Mouse (Mus musculus): ENCODE data around the gene Arhgdib. TPM values are rescaled to one million over a fixed set of nuclear protein-coding genes. Genes with fewer than 3 reads are reported as not detected.

Arhgdib gene
- total and polyA plus RNA-seq, 2 experiments from 2014 or later, result 8.3 to 16.1 TPM

DNA sequence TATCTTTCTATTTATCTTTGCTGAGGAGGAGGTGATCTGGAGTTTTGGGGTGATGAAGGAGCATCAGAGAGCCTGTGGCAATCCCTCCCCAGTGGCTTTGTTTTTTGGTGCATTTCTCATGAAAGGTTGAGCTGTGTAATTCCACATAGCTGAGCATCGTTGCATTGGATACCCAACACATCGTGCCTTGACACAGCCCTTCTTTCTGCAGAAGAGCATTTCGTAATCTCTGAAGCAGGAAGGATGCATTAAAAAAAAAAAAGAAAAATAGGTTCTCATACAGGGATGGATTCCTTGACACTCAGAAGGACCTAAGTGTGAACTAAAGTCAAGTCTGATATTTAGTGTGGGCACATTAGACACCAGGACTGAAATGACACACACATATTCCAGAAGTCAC, 13.5 kb upstream of the Arhgdib start:
- no peak for TF ChIP-seq CTCF (IDR thresholded peaks at IDR 0.05)
- Histone ChIP-seq H3K36me3 (ENCODE audit: insufficient read depth, low read length) (no peaks in the 10 kb centered on the region), H3K4me2 (ENCODE audit: low read depth, low read length, poor library complexity, severe bottlenecking) (no peak overlapping the region), H3K27ac (ENCODE audit: low read depth, low read length) (no peak overlapping the region), H3K9ac (replicated peaks; ENCODE audit: low read length, poor library complexity, severe bottlenecking) (no peak overlapping the region), H3K4me1 (ENCODE audit: insufficient read depth, low read length) (no peaks in the 10 kb centered on the region), H3K4me3 (ENCODE audit: low read depth, low read length) (no peak overlapping the region), H3K9me3 (ENCODE audit: low read length) (no peaks in the 10 kb centered on the region), H3K27me3 (ENCODE audit: insufficient read depth, low read length) (no peaks in the 10 kb centered on the region)
- 87% methylated on average over 3 of the region's 3 CpGs for WGBS
- ATAC-seq (ENCODE audit: low FRiP score) (no peak), DNase-seq (ENCODE audit: low spot score) (no peak)

DNA sequence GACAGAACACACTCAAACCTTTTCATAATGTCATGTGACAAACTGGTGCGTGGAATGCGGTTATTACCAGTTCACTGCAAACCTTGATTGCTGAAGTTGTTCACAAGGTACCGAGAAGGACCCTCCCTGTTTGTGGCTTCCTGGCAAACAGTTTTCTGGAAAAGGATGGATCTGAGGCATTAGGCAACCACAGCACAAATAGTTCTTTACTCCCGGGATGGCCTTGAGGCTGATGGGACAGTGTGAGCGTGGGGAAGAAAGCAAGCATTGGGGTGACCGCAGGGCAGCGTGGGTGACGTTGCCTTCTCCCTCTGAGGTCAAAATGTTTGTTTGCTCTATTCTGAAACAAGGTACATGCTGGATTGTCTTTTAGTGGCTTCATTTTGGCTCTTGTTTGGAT, 13.0 kb upstream of the Arhgdib start:
- no peak overlapping the region for H3K27ac ChIP-seq (ENCODE audit: low read depth, low read length)
- no peak overlapping the region for H3K9ac ChIP-seq (replicated peaks; ENCODE audit: low read length, poor library complexity, severe bottlenecking)
- ATAC-seq (ENCODE audit: low FRiP score), result no peak
- no peaks in the 10 kb centered on the region for H3K9me3 ChIP-seq (ENCODE audit: low read length)
- no peak for TF ChIP-seq CTCF (IDR thresholded peaks at IDR 0.05)
- H3K4me3 ChIP-seq (ENCODE audit: low read depth, low read length), result no peak overlapping the region
- H3K4me2 ChIP-seq (ENCODE audit: low read depth, low read length, poor library complexity, severe bottlenecking), result no peak overlapping the region
- no peak for DNase-seq (ENCODE audit: low spot score)
- 96% methylated on average over 8 of the region's 8 CpGs for WGBS
- H3K36me3 ChIP-seq (ENCODE audit: insufficient read depth, low read length), result no peaks in the 10 kb centered on the region
- no peaks in the 10 kb centered on the region for H3K4me1 ChIP-seq (ENCODE audit: insufficient read depth, low read length)
- H3K27me3 ChIP-seq (ENCODE audit: insufficient read depth, low read length), result no peaks in the 10 kb centered on the region

DNA sequence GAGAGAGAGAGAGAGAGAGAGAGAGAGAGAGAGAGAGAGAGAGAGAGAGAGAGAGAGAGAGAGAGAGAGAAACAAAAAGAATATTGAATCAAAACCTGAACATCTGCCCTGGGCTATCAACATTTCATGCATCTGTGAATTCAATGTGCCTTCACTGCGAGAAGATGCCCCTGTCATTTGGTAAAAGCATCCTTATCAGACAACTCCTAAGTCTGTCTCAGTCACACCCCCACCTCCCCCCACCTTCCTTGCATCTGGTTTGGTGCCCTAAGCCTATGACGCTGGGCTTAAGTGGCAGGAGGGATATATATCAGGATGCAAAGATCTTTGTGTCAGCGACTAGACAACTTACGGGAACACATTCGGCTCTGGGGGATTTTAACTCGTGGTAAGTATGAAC, 12.5 kb upstream of the Arhgdib start:
- Histone ChIP-seq H3K4me3 (ENCODE audit: low read depth, low read length) (no peak overlapping the region), H3K27ac (ENCODE audit: low read depth, low read length) (no peak overlapping the region), H3K9ac (replicated peaks; ENCODE audit: low read length, poor library complexity, severe bottlenecking) (no peak overlapping the region), H3K4me1 (ENCODE audit: insufficient read depth, low read length) (no peaks in the 10 kb centered on the region), H3K4me2 (ENCODE audit: low read depth, low read length, poor library complexity, severe bottlenecking) (no peak overlapping the region), H3K36me3 (ENCODE audit: insufficient read depth, low read length) (no peaks in the 10 kb centered on the region), H3K9me3 (ENCODE audit: low read length) (no peaks in the 10 kb centered on the region), H3K27me3 (ENCODE audit: insufficient read depth, low read length) (no peaks in the 10 kb centered on the region)
- no peak for TF ChIP-seq CTCF (IDR thresholded peaks at IDR 0.05)
- 83% methylated on average over 6 of the region's 6 CpGs for WGBS
- DNase-seq (ENCODE audit: low spot score), result no peak
- no peak for ATAC-seq (ENCODE audit: low FRiP score)

DNA sequence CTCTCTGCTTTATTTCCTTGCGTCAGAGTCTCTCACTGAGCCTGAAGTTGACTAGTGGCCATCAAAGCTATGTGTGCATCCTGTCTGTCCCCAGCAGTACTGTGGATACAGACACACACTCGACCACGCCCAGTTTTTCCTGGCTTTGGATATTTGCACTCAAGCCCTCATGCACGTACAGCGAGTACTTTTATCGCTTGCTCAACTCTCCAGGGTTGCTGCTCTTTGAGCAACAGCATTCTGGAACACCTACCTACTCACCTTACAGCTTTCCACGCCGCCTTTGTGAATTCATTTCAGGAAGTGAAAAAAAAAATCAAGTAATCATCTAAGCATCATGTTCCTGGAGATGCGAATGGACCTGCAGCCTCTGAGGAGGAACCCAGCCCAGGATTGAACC, 11.2 kb upstream of the Arhgdib start:
- no peaks in the 10 kb centered on the region for H3K9me3 ChIP-seq (ENCODE audit: low read length)
- H3K9ac ChIP-seq (replicated peaks; ENCODE audit: low read length, poor library complexity, severe bottlenecking), result no peak overlapping the region
- DNase-seq (ENCODE audit: low spot score), result no peak
- WGBS, result 93% methylated on average over 9 of the region's 9 CpGs
- H3K4me1 ChIP-seq (ENCODE audit: insufficient read depth, low read length), result no peaks in the 10 kb centered on the region
- H3K4me3 ChIP-seq (ENCODE audit: low read depth, low read length), result no peak overlapping the region
- H3K4me2 ChIP-seq (ENCODE audit: low read depth, low read length, poor library complexity, severe bottlenecking), result no peak overlapping the region
- TF ChIP-seq CTCF (IDR thresholded peaks at IDR 0.05), result no peak
- no peak for ATAC-seq (ENCODE audit: low FRiP score)
- H3K27me3 ChIP-seq (ENCODE audit: insufficient read depth, low read length), result no peaks in the 10 kb centered on the region
- no peak overlapping the region for H3K27ac ChIP-seq (ENCODE audit: low read depth, low read length)
- no peaks in the 10 kb centered on the region for H3K36me3 ChIP-seq (ENCODE audit: insufficient read depth, low read length)

DNA sequence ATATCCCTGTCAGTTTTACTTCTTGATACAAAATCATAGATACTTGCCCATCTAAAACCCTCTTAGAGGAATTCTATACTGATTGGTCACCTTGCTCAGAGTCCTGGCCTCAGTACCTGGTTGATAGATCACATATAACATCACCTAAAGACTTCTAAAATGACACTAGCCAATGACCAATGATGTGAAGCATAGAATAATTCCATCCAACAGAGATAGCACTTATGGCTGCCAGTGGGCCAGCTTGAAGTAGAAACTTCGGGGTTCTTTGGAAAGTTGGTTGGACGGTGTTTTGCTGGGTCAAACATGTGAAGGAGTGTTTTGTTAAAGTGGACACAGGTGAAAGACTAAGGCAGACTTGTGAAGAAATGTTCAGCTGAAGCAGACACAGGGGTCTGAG, 8.5 kb upstream of the Arhgdib start:
- Histone ChIP-seq H3K4me1 (ENCODE audit: insufficient read depth, low read length) (no peaks in the 10 kb centered on the region), H3K27ac (ENCODE audit: low read depth, low read length) (no peak overlapping the region), H3K36me3 (ENCODE audit: insufficient read depth, low read length) (no peaks in the 10 kb centered on the region), H3K4me2 (ENCODE audit: low read depth, low read length, poor library complexity, severe bottlenecking) (no peak overlapping the region), H3K9ac (replicated peaks; ENCODE audit: low read length, poor library complexity, severe bottlenecking) (no peak overlapping the region), H3K9me3 (ENCODE audit: low read length) (no peaks in the 10 kb centered on the region), H3K27me3 (ENCODE audit: insufficient read depth, low read length) (no peaks in the 10 kb centered on the region), H3K4me3 (ENCODE audit: low read depth, low read length) (no peak overlapping the region)
- no peak for DNase-seq (ENCODE audit: low spot score)
- TF ChIP-seq CTCF (IDR thresholded peaks at IDR 0.05), result no peak
- no peak for ATAC-seq (ENCODE audit: low FRiP score)
- WGBS, result 99% methylated on average over 2 of the region's 2 CpGs

DNA sequence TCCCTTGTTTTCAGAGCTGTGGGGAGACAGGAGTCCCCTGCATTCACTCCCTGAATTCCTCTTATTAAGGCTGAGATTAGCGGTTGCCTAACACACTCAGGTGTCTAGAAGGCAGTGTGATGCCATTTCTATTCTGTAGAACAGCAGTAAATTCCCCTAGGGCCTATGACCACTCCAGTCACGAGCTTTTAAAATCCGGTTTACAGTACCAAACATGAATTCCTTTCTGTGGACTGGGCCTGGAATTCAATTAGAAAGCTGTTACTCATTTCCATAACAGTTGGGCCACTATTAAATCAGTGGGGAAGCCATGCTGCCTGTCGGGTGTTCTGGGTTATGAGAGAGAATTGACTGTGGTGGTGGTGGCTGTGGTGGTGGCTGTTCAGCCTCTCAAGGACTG, 6.0 kb upstream of the Arhgdib start:
- 31% methylated on average over 4 of the region's 4 CpGs for WGBS
- H3K9me3 ChIP-seq (ENCODE audit: low read length), result no peaks in the 10 kb centered on the region
- H3K27me3 ChIP-seq (ENCODE audit: insufficient read depth, low read length), result no peaks in the 10 kb centered on the region
- H3K9ac ChIP-seq (replicated peaks; ENCODE audit: low read length, poor library complexity, severe bottlenecking), result no peak overlapping the region
- H3K4me3 ChIP-seq (ENCODE audit: low read depth, low read length), result no peak overlapping the region
- H3K27ac ChIP-seq (ENCODE audit: low read depth, low read length), result no peak overlapping the region
- ATAC-seq (ENCODE audit: low FRiP score), result no peak
- H3K4me2 ChIP-seq (ENCODE audit: low read depth, low read length, poor library complexity, severe bottlenecking), result no peak overlapping the region
- H3K4me1 ChIP-seq (ENCODE audit: insufficient read depth, low read length), result no peaks in the 10 kb centered on the region
- no peak for TF ChIP-seq CTCF (IDR thresholded peaks at IDR 0.05)
- no peak for DNase-seq (ENCODE audit: low spot score)
- no peaks in the 10 kb centered on the region for H3K36me3 ChIP-seq (ENCODE audit: insufficient read depth, low read length)

Measured in midbrain, postnatal 0 days (tissue).